Mouse (Mus musculus) CH12.LX (cell line): ENCODE measurements around the gene Gpm6b. TPM values are rescaled to one million over a fixed set of nuclear protein-coding genes. Genes with fewer than 3 reads are reported as not detected.
A peak's percentile ranks its signal among the peaks of the same experiment; 100 is the strongest.

Experiments used
- DNase-seq: peaks from one replicate; pipeline ENCODE4 v3.0.0-alpha.2; 2013; ENCODE audit errors: extremely low read depth
- H3K27ac ChIP-seq: 2 replicates; pipeline ENCODE4 v1.5.1; 2012; ENCODE audit warnings: low read depth, mild to moderate bottlenecking, control low read depth, moderate library complexity; ENCODE audit not compliant: insufficient read depth
- H3K27me3 ChIP-seq: replicated peaks from 2 replicates; pipeline ENCODE3; 2012; ENCODE audit warnings: inconsistent platforms
- H3K36me3 ChIP-seq, 2 experiments: replicated peaks in 1 of 2; 2 replicates each; pipeline versions ENCODE3 to v1.6.1; 2012; ENCODE audit warnings: inconsistent platforms in 1 of 2, low read length in 1 of 2, mild to moderate bottlenecking in 1 of 2, mixed read lengths in 1 of 2, moderate library complexity in 1 of 2; ENCODE audit not compliant: control insufficient read depth in 1 of 2, insufficient read depth in 1 of 2
- H3K4me1 ChIP-seq, 2 experiments: 2 replicates each; pipeline ENCODE4 v1.6.1; 2012; ENCODE audit warnings: inconsistent platforms in 1 of 2, moderate library complexity in 1 of 2; ENCODE audit not compliant: insufficient read depth in 2 of 2, control insufficient read depth in 1 of 2
- H3K4me2 ChIP-seq: 2 replicates; pipeline ENCODE4 v1.6.1; 2012; ENCODE audit warnings: low read depth, mild to moderate bottlenecking, control low read depth; ENCODE audit not compliant: poor library complexity, insufficient read depth, severe bottlenecking
- H3K4me3 ChIP-seq, 3 experiments: fragments of 150-350 bp in 1 of 3; sonication (generic) in 1 of 3; replicated peaks in 1 of 3; 2 replicates each; pipeline versions ENCODE3 to v1.5.1; 2011 to 2012; ENCODE audit warnings: low read depth in 2 of 3, low read length in 2 of 3, mild to moderate bottlenecking in 2 of 3, moderate library complexity in 2 of 3, control low read depth in 1 of 3, improper control_type of control experiment in 1 of 3, inconsistent platforms in 1 of 3, mixed read lengths in 1 of 3; ENCODE audit not compliant: poor library complexity in 1 of 3
- H3K79me2 ChIP-seq: replicated peaks from 2 replicates; pipeline ENCODE4 v1.6.1; 2012; ENCODE audit warnings: mild to moderate bottlenecking, moderate library complexity; ENCODE audit not compliant: control insufficient read depth, poor library complexity, insufficient read depth, severe bottlenecking; ENCODE audit errors: extremely low read depth
- H3K9ac ChIP-seq: 2 replicates; pipeline ENCODE4 v1.6.1; 2012; ENCODE audit warnings: low read depth, mild to moderate bottlenecking, control low read depth, moderate library complexity; ENCODE audit not compliant: insufficient read depth
- H3K9me3 ChIP-seq: replicated peaks from 2 replicates; pipeline ENCODE3; 2012; ENCODE audit warnings: low read length, inconsistent platforms, mixed read lengths
- CHD1 ChIP-seq: IDR thresholded peaks from 2 replicates; pipeline ENCODE4 v1.6.1; 2012; ENCODE audit warnings: low read depth, low read length, improper control_type of control experiment, inconsistent platforms
- CHD2 ChIP-seq: IDR thresholded peaks from 2 replicates; pipeline ENCODE4 v1.6.1; 2011; ENCODE audit warnings: low read length, improper control_type of control experiment
- CTCF ChIP-seq, 2 experiments: IDR thresholded peaks in 1 of 2; conservative IDR thresholded peaks in 1 of 2; 2 replicates each; pipeline ENCODE4 v1.5.1; 2011 to 2012; ENCODE audit warnings: low read depth in 2 of 2, low read length in 2 of 2, improper control_type of control experiment in 1 of 2, inconsistent platforms in 1 of 2, mild to moderate bottlenecking in 1 of 2, moderate library complexity in 1 of 2
- ELF1 ChIP-seq: IDR thresholded peaks from 2 replicates; pipeline ENCODE4 v1.6.1; 2014; ENCODE audit warnings: low read depth, mild to moderate bottlenecking, inconsistent platforms, low read length, improper control_type of control experiment
- EP300 ChIP-seq: IDR thresholded peaks from 2 replicates; pipeline ENCODE4 v1.6.1; 2011; ENCODE audit warnings: low read length, improper control_type of control experiment
- KAT2A ChIP-seq: IDR thresholded peaks from 2 replicates; pipeline ENCODE4 v1.6.1; 2012; ENCODE audit warnings: low read length, improper control_type of control experiment, inconsistent platforms; ENCODE audit not compliant: insufficient replicate concordance
- MAFK ChIP-seq: IDR thresholded peaks from 2 replicates; pipeline ENCODE4 v1.6.1; 2011; ENCODE audit warnings: low read length, improper control_type of control experiment; ENCODE audit not compliant: insufficient replicate concordance
- MXI1 ChIP-seq: IDR thresholded peaks from 2 replicates; pipeline ENCODE4 v1.6.1; 2011; ENCODE audit warnings: mild to moderate bottlenecking, low read depth, low read length, improper control_type of control experiment
- NRF1 ChIP-seq: IDR thresholded peaks from 2 replicates; pipeline ENCODE4 v1.6.1; 2014; ENCODE audit warnings: low read depth, mild to moderate bottlenecking, inconsistent platforms, low read length, improper control_type of control experiment, moderate library complexity
- POLR2A ChIP-seq: IDR thresholded peaks from 2 replicates; pipeline ENCODE4 v1.6.1; 2011; ENCODE audit warnings: low read depth, mild to moderate bottlenecking, improper control_type of control experiment, low read length
- RAD21 ChIP-seq: IDR thresholded peaks from 2 replicates; pipeline ENCODE4 v1.6.1; 2011; ENCODE audit warnings: low read depth, mild to moderate bottlenecking, low read length, improper control_type of control experiment, moderate library complexity
- SMC3 ChIP-seq: IDR thresholded peaks from 2 replicates; pipeline ENCODE4 v1.6.1; 2011; ENCODE audit warnings: low read depth, low read length, improper control_type of control experiment
- TCF12 ChIP-seq: IDR thresholded peaks from 2 replicates; pipeline ENCODE4 v1.6.1; 2014; ENCODE audit warnings: low read depth, mild to moderate bottlenecking, inconsistent platforms, low read length, improper control_type of control experiment
- USF1 ChIP-seq: IDR thresholded peaks from 2 replicates; pipeline ENCODE4 v1.6.1; 2014; ENCODE audit warnings: low read depth, mild to moderate bottlenecking, inconsistent platforms, low read length, improper control_type of control experiment
- USF2 ChIP-seq: conservative IDR thresholded peaks from 2 replicates; pipeline ENCODE4 v1.6.1; 2011; ENCODE audit warnings: low read depth, low read length, improper control_type of control experiment
- ZKSCAN1 ChIP-seq: IDR thresholded peaks from 2 replicates; pipeline ENCODE4 v1.6.1; 2012; ENCODE audit warnings: low read depth, inconsistent platforms, low read length, improper control_type of control experiment, borderline replicate concordance
- dilution Hi-C: fragments of 300-500 bp; cut with MboI; formaldehyde crosslinking; loops from 2 replicates; pipeline ENCODE4 v1.14.3; 2020; ENCODE audit warnings: low sequenced_read_pairs; ENCODE audit not compliant: extremely low pct_unique_long_range_greater_than_20kb, extremely low pct_ligation_motif_present
- in situ Hi-C: fragments of 300-500 bp; cut with MboI; formaldehyde crosslinking; loops from 3 replicates; pipeline ENCODE4 v1.14.3; 2019; ENCODE audit warnings: low sequenced_read_pairs, low pct_ligation_motif_present, low pct_unique_long_range_greater_than_20kb, mixed read lengths
- polyA plus RNA-seq: library from polyadenylated mRNA; unstranded; fragments of >175 nt; gene quantifications from 2 replicates; pipeline ENCODE4 v1.2.1, GENCODE M21; 2012; ENCODE audit warnings: low read depth; ENCODE audit not compliant: insufficient read length
- total RNA-seq, 2 experiments: library from RNA; depleted of rRNA; stranded (reverse); fragments of 300-350 nt in 1 of 2; fragments of >200 nt in 1 of 2; gene quantifications; 2 replicates each; pipeline ENCODE4 v1.2.3; 2012 to 2014

The Gpm6b gene
- total RNA-seq (2012; rRNA removed) (0.50 and 0.64 TPM in 2 replicates), total RNA-seq (2014; rRNA removed) (1.9 and 2.5 TPM in 2 replicates), polyA plus RNA-seq (1.6 and 1.8 TPM in 2 replicates)

- dilution Hi-C loops (no loop called here), in situ Hi-C loops (no loop called here)
- DNase-seq = no peak
- Histone ChIP-seq H3K27ac (no peak within 1 kb of the TSS), H3K4me2 (peak within 1 kb of the TSS; percentile 47), H3K4me1 (no peaks in the 10 kb centered on the region), H3K9ac (no peak within 1 kb of the TSS), H3K36me3 (no peaks in the 10 kb centered on the region), H3K27me3 (no peaks in the 10 kb centered on the region), H3K4me3 (peak within 1 kb of the TSS in 1 of 3 experiments; percentile 56), H3K79me2 (no peaks in the 10 kb centered on the region), H3K9me3 (no peaks in the 10 kb centered on the region)
- no peak for TF ChIP-seq RAD21
- TF ChIP-seq MXI1 = no peak
- no peak for TF ChIP-seq ELF1
- no peak for TF ChIP-seq CHD1
- TF ChIP-seq SMC3 = no peak
- no peak for TF ChIP-seq KAT2A
- no peak for TF ChIP-seq USF2
- TF ChIP-seq MAFK = no peak
- no peak for TF ChIP-seq POLR2A
- TF ChIP-seq CHD2 = no peak
- no peak for TF ChIP-seq EP300
- TF ChIP-seq ZKSCAN1 = no peak
- no peak for TF ChIP-seq NRF1
Observed at GRCm38 (mm10) chrX:166238831-166239460, at the start of gene Gpm6b. Gene Gpm6b (plus strand): TSS chrX:166238911.

- dilution Hi-C loops = no loop called here
- Histone ChIP-seq H3K27me3 (no peaks in the 10 kb centered on the region), H3K4me1 (no peaks in the 10 kb centered on the region), H3K9me3 (no peaks in the 10 kb centered on the region), H3K4me2 (no peak overlapping the region), H3K27ac (no peak overlapping the region), H3K36me3 (peaks cover 0 to 2% of the 10 kb centered on the region in 2 experiments)
- TF ChIP-seq TCF12 (no peak), USF1 (no peak), CTCF (conservative IDR thresholded peaks at IDR 0.05 in 1 of 2, IDR thresholded peaks at IDR 0.05 in 1 of 2; ENCODE audit: low read depth in 2 of 2, low read length in 2 of 2) (no peak), USF2 (no peak)
- TF ChIP-seq, all 38 proteins: peak for 0
- DNase-seq = no peak
- Histone ChIP-seq H3K4me3 (no peak overlapping the region), H3K79me2 (no peaks in the 10 kb centered on the region), H3K9ac (no peak overlapping the region)
- in situ Hi-C loops = loop anchor here (25.0 kb wide), 1 partner anchor 1041 kb away; no protein-coding TSS in a partner anchor
Observed at GRCm38 (mm10) chrX:166196327-166196726, 42.4 kb upstream of the Gpm6b start.
